Mouse (Mus musculus) heart, adult 8-10 months (tissue): ENCODE measurements at regions not wholly inside any gene's neighbourhood (a gene's known extent, or its start where the extent isn't known, plus 50 kb on each side); places are given as distances from the start of the nearest gene placed in this dataset.
A peak's percentile ranks its signal among the peaks of the same experiment; 100 is the strongest.

Source experiments
- DNase-seq: peaks from one replicate; pipeline ENCODE4 v3.0.0; 2022; ENCODE audit warnings: low spot score

DNA sequence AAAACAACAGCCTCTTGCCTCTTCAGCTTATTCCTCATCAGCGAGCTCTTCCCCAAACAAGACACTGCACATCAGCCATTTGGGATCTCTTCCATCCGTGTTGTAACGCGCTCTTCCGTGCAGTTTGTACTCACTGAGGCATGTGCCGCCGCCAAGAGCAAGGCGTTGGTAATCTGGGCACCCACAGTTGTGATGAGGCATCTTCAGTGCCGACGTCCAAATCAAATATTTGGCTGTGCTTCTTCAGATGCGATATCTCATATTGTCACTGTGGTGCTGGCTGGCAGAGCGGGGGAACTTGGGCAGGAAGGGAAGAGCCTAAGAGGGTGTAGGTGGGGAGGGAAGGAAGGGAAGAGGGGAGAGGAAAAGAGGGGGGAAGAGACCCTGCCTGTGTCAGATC is 439.2 kb downstream of the Tmem182 start:
- DNase-seq, result no peak

DNA sequence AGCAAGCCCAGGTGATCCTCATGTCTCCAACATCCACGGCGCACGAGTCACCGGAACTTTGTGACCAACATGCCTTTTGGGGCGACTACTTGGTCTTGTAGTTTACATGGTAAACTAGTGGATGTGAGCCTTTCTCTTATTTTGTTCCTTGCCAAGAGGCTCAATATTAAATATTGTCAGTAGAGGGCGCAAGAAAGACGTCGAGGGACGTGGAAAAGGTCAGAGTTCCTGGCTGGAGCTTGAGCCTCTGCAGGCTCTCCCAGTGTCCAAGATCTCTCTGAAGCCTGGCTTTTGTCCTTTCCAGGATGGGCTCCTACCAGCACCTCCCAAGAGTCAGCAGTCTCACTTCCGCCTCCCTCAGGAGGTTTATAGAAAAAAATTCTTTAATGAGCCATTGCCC is 458.8 kb downstream of the Tmem182 start:
- peak; percentile 19 for DNase-seq

DNA sequence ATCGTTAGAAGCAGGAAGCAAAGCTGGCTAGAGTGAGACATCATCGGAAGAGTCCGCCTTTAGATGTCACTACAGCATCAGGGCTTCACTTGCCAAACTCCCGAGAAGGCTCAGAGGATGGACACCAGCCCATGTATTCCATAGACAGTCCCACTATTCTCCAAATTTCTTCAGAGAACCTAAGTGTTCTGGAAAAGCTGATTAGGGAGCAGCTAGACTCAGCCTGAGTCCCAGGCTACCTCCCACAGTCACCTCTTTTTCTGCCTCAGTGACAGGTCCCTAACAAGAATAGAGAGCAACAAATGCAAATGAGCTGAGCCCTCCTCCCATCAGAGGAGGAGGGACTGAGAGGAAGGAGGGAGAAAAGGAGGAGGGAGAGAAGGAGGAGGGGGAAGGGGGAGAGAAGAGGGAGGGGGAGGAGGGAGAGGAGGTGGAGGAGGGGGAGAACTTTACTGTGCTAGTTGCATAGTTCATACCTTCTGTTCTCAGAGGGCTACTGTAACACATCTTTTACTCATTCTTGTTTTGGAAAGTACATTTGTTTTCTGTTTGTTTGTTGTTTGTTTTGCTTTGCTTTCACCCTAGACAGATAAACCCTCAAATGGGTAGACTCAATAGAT is 465.8 kb downstream of the Tmem182 start:
- no peak for DNase-seq

DNA sequence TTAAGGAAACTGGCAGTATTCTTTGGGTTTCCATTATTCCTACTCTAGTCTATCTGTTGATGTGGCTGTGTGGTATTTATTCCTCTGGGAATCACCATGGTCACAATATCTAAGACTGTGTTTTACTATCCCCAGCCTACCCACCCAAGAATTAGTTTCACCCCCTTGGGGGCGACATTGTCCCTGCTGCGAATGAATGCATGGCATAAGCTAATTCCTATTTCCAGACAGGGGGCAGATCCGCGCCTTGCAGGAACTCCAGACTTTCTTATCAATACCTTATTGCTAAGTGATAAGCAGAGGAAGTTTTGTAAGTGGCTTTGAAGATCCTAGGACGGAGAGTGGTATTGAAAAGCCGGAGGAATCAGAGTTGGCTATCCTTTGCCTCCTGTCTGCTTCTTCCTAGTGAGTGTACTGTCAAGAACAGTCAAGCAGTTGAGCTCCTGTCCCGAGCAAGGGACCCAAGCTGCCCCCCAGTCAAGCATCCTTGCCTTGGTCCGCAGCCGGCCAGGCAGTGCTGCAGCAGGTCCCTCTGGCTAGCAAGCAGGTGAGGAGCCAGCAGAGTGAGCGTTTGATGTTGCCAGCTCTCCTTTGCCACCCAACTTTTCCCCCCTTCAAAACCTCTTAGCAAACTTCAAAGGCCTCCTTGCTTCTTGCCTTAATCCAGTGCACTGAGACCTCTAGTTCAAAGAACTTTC is 469.3 kb downstream of the Tmem182 start:
- DNase-seq, result no peak

DNA sequence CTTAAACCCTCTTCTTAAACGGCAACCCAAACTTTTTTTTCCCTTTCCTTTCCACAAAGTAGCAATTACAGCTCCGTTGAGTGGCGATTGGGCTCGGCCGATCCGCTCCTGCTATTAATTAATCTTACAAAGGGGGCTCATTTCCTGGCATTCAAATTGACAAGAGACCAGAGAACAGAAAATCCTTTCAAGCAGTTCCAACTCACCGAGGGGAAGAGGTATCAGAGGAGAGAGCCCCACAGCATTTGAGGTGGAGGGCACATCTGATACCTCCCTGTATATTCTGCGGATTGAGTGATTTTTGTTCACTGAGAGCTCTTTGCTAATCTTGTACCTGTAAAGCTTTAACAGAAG is 469.8 kb downstream of the Tmem182 start:
- no peak for DNase-seq

DNA sequence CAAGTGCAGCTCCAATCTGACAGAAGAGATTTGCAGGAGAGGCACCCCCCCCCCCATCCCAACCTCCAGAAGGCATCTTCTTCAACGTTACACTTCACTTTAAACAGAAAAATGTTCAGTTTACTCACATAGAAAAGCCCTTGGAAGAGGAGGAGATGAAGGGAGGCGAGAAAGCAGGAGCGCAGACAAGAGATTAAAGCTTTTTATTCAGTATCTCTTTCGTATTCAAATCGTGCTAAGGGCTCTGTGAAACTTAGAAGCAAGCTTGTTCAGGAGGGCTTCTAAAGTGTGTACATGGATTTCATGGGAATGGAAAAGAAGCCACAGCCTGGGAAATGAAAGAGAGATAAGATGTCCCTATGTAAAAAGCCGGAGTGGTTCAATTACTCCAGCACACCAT is 470.2 kb downstream of the Tmem182 start:
- DNase-seq, result no peak

DNA sequence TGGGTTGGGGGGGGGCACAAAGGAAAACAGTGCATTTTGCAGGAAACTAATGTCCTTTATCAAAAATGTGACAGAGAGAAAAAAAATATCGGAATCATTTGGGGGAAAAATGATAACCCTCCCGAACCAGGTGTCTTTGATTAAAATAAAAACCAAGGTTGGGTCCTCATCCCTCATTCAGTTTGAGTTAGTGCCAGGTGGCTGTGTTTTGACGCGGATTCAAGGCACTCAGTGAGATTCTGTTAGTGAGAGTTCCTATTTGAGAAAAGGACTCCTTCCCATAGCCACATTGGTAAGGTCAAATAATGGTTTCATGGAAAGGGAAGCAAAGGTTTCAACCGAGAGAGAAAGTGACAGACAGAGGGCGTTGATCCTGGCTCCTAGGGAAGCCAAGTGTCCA is 470.9 kb downstream of the Tmem182 start:
- DNase-seq, result no peak

DNA sequence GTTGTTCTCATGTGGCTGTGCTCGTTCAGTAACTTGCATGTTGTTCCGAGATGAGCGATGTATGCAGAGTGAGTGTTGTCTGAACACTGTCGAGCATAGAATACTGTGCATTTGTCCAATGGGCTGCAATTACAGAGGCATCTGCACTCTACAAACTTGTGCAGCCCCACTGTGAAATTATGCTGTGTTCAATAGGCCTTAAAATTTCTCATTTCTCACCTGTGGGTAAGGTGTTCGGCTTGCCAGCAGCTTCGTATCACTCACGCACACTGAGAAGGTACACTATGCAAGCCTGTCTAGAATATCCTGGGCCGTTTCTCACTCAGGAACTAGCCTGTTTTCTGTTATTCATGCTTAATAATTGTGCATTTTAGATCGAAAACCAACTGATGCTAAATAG is 479.8 kb downstream of the Tmem182 start:
- DNase-seq, result no peak

DNA sequence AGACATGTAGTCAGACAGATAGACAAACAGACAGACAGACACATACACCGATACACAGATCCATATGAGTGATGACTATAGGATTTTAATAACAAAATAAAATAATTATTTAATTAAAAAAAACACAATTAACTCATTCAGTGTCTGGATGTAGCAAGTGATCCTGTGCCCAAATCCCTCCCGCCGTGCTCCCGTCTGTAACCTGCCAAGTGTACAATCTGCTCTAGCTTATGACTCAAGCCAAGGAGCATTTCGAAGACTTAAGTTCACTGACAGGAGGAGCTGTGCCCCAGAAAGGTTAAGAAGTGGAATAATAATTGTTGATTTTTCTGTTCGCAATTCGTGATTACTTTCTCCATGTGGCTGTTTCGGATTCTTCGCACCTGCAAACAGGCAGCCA is 480.8 kb downstream of the Tmem182 start:
- DNase-seq, result no peak

DNA sequence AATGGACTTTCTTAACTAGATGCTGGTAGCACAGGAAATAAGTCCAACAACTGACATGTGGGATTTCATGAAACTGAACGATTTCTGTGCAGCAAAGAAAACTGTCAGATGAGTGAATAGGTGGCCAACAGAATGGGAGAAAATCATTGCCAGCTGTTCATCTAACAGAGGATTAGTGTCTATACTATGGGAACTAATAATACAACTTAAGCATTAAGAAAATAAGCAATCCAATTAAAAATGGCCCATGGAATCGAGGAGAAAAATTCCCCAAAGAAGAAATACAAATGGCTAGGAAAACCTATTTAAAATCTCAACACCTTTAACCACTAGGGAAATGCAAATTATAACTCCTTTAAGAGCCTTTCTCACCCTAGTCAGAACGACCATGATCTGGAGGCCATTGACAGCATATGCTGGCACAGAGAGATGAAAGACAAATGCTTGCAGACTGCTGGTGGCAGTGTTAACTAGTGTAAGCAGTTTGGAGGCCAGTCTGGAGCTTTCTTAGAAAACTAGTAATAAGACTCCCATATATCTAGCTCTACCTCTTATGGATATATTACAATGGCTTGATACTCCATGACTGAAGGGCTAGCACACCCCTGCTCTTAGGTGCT is 521.6 kb downstream of the Tmem182 start:
- DNase-seq, result no peak

DNA sequence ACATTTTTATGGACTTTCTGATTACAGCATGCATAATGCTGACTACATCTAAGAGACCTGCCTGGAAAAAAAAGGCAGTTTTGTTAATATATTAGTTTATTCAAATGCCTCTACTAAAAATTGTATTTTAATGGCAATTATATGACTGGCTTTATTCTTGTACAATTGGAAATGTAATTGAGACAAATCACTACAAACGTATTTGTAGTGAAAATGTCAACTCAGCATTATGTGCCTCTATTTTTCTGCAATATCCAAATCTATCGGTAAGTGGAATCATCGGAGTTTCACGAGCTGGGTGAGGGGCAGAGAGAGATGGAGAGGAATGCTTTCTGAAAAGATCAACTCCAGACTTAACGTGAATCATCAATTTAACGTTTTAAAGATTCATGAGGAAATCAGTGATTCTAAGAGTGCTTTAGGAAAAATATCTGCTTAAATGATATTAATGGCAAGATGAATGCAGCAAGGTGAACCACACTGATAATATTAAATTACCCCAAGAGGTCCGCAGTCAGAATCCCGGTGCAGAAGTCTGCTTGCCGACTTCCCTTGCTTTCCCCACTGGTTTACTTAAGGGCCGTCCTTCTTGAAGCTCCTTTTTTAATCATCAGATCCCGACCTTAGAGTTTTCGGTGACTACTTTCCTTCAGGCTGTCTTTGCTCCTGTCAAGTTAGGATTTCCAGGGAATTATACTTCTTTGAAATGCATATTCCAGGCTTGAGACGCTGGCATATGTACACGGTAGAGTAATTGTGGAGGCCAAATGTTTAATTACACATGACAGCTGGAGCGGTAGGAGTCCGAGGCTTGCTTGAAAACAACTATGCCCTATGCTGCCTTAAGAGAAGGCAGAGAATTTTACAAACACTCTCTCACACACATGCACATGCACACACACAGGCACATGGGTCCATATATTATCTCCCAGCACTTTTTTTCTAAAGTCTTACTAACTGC is 544.7 kb downstream of the Tmem182 start:
- no peak for DNase-seq

DNA sequence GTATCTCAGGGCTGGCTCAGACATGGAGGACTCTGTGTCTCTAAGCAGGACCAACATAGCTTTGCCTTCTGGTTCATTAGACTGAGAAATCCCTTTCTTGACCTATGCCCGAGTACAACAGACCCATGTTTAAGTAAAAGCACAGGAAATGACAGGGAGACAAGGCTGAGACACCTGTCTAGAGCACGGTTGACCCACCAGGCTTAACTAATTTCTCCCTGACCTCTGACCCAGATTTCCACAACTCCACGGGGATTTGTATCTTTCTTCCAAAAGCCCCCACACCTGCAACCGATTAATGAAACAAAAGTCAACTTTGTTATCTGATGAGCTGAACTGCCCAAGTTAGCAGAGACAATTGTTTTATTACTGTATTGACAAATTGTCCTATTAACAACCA is 553.7 kb downstream of the Tmem182 start:
- no peak for DNase-seq

DNA sequence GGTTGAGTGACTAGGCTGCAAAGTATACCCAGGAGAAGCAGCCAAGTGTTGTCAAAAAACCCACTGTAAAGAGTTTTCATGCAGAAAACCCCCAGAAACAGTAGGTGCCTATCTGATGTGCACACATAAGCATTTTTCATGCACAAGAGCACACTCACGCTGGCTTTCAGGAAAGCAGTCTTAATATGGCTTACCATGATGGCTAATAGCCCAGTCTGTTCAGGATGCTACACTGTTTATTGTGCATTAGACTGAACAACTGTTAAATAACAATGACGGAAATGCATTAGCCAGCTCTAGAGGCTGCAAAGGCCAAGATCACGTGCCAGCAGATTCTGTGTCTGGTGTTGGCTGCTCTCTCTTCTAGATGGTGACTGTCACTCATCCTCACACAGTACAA is 556.1 kb downstream of the Tmem182 start:
- no peak for DNase-seq

DNA sequence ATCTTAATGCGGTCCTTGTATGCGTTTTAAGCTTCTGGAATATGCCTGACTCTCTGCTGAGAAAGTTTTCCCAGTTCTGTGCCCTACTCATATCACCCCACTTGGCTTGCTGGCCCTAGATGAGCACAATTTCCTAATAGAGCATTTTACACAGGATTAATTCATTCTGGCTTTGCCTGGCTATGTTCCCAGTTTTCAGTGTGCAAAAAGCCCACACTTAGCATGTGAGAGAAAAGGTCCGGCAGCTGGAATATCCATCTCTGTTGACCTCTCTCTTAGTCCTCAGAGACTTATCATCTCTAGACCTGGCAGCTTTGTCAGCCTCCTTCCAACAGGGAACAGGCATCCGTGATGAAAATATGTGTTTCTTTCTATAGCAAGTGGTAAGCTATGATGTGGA is 574.6 kb downstream of the Tmem182 start:
- DNase-seq, result no peak

DNA sequence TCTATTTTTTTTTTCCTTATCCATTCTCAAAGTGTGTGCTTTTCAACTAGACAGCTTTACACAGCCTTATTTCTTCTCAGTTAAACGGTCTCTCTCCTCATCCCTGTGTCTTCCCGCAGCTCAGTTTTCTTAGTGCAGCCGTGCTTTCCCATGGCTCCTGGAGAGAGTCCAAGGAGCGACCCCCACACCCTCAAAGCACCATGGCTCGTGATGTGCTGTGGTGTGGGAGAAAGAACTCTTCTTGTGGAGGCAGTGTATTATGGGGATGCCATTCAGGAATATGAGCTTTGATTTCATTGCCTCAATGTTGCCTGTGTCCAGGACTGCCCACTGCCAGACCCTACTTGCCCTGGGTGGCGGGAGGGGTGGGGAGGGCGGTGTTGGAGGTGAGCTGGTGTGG is 576.1 kb downstream of the Tmem182 start:
- DNase-seq, result no peak

DNA sequence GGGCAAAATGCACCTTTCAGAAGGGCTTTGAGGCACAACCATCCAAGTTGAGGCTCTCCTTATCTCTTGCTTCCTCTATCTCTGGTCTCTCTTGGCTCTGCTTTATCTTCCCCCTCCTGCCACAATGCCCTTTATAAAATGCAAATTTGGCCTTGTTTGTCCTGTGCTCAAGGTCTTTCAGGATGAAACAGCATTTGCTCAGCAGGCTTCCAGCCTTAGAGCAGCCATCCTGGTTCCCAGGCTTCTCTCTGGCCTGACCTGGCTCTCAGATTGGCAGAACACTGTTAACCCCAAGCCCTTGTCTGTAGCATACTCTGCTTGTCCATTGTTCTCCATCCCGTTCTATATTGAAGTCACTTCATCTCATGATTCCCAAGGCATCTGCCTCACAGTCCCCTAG is 579.3 kb downstream of the Tmem182 start:
- no peak for DNase-seq

DNA sequence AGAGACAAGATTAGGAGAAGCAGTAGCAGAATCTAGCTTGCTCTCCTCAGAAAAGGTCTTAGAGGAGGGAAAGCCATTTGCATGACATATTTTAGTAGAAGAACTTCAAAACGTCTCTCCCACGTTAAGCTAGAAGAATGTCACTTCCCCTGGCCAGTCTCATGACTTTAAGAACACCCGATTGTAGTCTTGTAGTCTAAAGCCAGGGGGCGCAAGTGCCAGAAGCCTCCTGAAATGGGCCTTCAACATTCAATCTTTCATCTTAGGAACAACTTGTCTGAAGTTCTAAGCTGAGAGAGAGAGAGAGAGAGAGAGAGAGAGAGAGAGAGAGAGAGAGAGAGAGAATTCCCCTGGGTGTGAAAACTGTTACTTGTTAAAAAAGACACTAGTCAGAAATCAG is 581.0 kb downstream of the Tmem182 start:
- no peak for DNase-seq

DNA sequence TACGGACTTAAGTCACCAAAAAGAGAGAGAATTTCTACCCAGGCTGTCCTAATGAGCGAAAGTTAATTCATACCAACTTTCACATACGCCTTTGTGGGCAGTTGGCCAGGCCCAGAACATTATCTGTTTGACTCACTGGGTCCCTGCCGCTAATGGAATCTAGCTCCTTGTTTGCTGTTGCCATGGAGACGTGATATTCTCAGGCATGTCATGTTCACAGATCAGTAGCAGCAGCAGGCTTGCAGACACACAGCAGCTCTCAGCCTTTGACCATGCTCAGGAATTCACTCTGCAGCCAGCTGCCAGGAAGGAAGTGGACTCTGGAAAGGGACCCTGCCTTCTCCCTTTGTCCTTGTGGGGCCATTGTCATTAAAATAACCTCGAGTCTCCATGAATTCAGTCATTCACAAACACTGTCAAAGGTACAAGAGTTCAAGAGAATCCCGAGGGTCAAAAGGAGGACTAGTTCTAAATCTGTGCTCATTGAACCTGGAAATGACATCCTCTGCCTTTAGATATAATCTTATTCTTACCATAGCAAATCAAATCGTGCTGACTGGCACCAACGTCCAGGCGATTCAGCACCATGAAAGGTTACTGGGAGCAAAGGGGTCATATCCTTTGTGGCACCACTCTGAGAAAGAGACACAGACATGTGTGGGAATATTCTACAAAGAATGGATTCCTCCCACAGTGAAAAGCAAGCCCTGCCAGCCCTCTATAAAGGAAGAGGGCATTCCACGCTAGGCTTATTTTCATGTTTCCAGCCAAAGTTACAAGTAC is 584.9 kb downstream of the Tmem182 start:
- DNase-seq, result peak; percentile 54

DNA sequence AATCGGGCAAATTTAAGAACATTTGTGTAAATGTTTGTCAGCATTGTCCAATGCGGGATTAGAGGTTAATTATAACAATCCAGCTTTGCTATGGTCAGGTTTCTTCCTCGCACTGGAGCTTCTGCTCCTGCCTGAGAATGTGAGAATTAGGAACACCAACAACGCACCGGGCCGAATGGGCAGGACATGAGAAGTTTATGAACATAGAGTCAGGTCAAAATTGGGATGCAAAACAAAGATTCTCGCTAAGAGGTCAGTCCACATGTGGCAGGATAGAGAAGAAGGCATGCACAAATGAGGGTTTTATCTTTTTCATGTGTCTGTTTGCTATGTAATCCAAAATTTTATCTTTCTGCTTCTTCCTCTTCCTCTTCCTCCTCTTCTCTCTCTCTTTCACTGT is 585.7 kb downstream of the Tmem182 start:
- DNase-seq, result no peak

DNA sequence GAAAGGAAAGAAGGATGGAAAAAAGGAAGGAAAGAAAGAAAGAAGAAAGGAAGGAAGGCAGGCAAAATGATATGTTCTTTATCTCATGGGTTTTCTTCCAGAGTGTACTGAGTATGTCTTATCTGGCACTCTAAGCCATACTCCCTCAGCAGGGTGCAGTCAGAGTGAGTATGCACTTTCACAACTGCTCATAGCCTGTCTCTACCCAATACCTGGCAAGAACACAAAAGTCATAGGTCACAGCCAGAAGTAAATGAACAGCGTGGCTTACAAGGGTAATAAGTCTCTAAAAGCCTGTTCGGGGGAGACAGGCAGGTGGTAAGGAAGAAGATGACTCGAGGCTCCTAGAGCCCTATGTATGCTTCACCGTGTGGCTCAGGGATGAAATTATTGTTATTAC is 587.9 kb downstream of the Tmem182 start:
- DNase-seq, result no peak

DNA sequence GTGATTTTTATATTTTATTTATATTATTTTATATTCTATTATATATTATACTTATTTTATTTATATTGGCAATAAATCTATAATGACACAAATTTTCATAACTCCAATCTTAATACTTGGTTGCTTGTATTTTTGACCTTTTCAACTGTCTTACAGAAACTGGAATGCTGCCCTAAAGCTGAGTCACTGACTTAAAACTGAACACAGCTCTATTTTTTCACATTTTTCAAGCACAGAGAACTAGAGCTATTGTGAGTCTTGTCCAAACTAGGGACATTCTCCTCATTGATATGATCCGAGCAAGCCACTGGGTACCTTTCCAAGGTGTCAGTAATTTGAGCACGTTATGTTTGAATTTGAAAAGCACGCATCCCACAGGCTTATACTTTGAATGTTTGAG is 589.7 kb downstream of the Tmem182 start:
- peak; percentile 7 for DNase-seq

DNA sequence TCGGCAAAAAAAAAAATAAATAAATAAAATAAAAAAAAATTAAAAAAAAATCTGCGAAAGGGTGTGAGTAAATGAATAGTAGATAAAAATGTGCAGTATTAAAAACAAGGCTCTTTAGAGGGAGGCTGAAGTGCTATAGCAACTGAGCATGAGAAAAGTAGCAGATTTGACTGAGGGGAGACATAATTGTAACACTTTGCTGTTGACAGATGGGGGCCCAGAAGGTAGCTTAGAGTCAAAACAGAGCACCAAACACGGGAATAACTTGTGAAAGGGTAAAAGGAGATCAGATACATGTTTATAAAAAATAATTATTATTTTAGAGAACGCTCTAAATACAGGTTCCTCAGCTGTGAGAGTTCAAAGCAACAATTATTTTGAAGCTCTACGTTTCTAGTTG is 605.1 kb downstream of the Tmem182 start:
- no peak for DNase-seq
